Mouse (Mus musculus): ENCODE measurements around the gene Ropn1l. TPM values are rescaled to one million over a fixed set of nuclear protein-coding genes. Genes with fewer than 3 reads are reported as not detected.

Ropn1l gene
- polyA plus RNA-seq, 1 experiment from 2014 or later = 1.4 TPM

DNA sequence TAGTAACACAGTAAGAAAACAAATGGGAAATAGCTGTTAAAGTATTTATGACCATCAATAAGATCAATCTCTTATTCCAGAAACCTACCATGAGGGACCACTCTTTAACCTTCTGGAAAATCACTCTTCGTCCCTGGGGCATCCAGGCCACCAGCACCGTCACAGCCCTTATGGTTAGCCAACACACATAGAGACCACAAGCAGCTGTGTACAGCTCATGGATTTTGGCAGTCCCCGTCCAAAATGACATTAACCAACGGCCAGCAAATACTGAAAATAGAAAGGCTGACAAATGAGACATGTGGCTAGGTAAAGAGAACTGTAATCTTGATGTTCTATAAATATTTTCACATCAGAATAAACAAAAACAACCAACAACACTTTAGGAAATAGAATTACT, 18.0 kb upstream of the Ropn1l start:
- no peaks in the 10 kb centered on the region for H3K4me1 ChIP-seq (ENCODE audit: control insufficient read depth, insufficient read depth, low read length)
- 91% methylated on average over 4 of the region's 4 CpGs for WGBS
- H3K9ac ChIP-seq (replicated peaks; ENCODE audit: low read length) = no peak overlapping the region
- no peaks in the 10 kb centered on the region for H3K27me3 ChIP-seq (ENCODE audit: control insufficient read depth, insufficient read depth, low read length)
- DNase-seq = no peak
- no peak overlapping the region for H3K4me3 ChIP-seq (replicated peaks; ENCODE audit: low read depth, low read length)
- H3K27ac ChIP-seq (replicated peaks; ENCODE audit: low read depth, low read length) = no peak overlapping the region
- peaks cover 63% of the 10 kb centered on the region for H3K36me3 ChIP-seq (ENCODE audit: control insufficient read depth, insufficient read depth, low read length)
- ATAC-seq (ENCODE audit: low FRiP score, low TSS enrichment) = no peak
- H3K9me3 ChIP-seq (ENCODE audit: control insufficient read depth, low read length) = no peaks in the 10 kb centered on the region
- H3K4me2 ChIP-seq (ENCODE audit: low read length) = no peak overlapping the region

DNA sequence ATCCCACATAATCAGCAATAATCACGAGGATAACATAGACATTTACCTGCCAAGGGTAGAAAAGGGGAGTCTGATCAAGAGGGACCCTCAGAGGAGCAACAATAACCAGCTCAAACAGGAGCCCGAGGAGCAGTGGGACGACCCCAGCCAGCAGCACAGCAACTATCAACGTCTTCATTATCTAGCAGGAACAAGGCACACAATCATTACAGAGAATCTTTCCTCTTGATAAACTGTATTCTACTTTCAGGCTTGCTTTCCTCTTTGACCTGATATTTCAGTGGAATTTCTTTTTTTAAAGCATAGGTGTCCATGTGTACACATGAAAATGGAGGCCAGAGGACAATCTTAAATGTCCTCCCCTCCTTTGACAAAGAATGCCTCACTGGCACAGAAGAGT, 16.0 kb upstream of the Ropn1l start:
- no peak overlapping the region for H3K4me2 ChIP-seq (ENCODE audit: low read length)
- H3K36me3 ChIP-seq (ENCODE audit: control insufficient read depth, insufficient read depth, low read length) = peaks cover 72% of the 10 kb centered on the region
- no peak overlapping the region for H3K9ac ChIP-seq (replicated peaks; ENCODE audit: low read length)
- H3K4me1 ChIP-seq (ENCODE audit: control insufficient read depth, insufficient read depth, low read length) = no peaks in the 10 kb centered on the region
- DNase-seq (no peak), ATAC-seq (ENCODE audit: low FRiP score, low TSS enrichment) (no peak)
- no peaks in the 10 kb centered on the region for H3K9me3 ChIP-seq (ENCODE audit: control insufficient read depth, low read length)
- WGBS = 77% methylated on average over 4 of the region's 4 CpGs
- H3K4me3 ChIP-seq (replicated peaks; ENCODE audit: low read depth, low read length) = no peak overlapping the region
- no peaks in the 10 kb centered on the region for H3K27me3 ChIP-seq (ENCODE audit: control insufficient read depth, insufficient read depth, low read length)
- no peak overlapping the region for H3K27ac ChIP-seq (replicated peaks; ENCODE audit: low read depth, low read length)

DNA sequence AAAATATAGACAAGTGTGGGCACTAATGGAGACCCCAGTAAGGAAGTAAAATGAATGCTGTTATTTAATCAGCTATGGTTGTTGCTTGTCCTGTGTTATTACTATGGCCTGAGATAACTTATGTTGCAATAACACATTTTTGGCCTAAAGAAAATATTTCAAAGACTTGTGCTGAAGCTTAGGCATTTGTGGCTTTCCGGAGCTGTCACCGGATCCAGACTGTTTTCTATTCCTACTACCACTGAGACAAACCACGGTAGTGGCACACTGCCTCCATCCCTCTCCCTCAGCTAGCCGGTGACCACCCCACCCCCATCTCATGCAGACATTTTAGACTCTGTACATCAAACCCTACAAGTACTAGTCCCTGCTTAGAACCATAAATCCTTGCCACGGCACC, 15.3 kb upstream of the Ropn1l start:
- no peaks in the 10 kb centered on the region for H3K4me1 ChIP-seq (ENCODE audit: control insufficient read depth, insufficient read depth, low read length)
- peaks cover 73% of the 10 kb centered on the region for H3K36me3 ChIP-seq (ENCODE audit: control insufficient read depth, insufficient read depth, low read length)

DNA sequence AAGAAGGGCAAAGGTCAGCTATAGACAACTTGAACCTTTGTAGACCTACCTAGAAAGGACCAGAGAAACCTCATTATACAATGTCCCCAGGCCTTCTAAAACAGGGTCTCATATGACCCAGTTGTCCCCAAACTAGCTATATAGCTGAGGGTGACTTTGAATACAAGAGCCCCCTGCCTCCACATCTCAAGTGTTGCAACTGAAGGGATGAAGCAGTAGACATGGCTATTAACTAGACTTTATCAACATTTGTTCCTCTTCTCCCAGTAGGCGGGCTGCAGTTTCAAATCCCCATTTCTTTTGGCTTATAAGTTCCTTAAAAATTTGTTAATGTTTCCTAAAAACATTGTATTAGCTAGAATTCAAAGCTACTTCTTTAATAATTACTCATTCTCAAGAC, 13.2 kb upstream of the Ropn1l start:
- no peak overlapping the region for H3K9ac ChIP-seq (replicated peaks; ENCODE audit: low read length)
- DNase-seq = no peak
- H3K27ac ChIP-seq (replicated peaks; ENCODE audit: low read depth, low read length) = no peak overlapping the region
- no peaks in the 10 kb centered on the region for H3K9me3 ChIP-seq (ENCODE audit: control insufficient read depth, low read length)
- H3K36me3 ChIP-seq (ENCODE audit: control insufficient read depth, insufficient read depth, low read length) = peaks cover 85% of the 10 kb centered on the region
- H3K4me1 ChIP-seq (ENCODE audit: control insufficient read depth, insufficient read depth, low read length) = no peaks in the 10 kb centered on the region
- no peaks in the 10 kb centered on the region for H3K27me3 ChIP-seq (ENCODE audit: control insufficient read depth, insufficient read depth, low read length)
- no peak for ATAC-seq (ENCODE audit: low FRiP score, low TSS enrichment)
- 94% methylated on average over 1 of the region's 1 CpGs for WGBS
- H3K4me3 ChIP-seq (replicated peaks; ENCODE audit: low read depth, low read length) = no peak overlapping the region
- no peak overlapping the region for H3K4me2 ChIP-seq (ENCODE audit: low read length)

More for the DNA sequence above, 15.3 kb upstream of the Ropn1l start:
- WGBS = 94% methylated on average over 5 of the region's 5 CpGs
- no peak for ATAC-seq (ENCODE audit: low FRiP score, low TSS enrichment)
- H3K9ac ChIP-seq (replicated peaks; ENCODE audit: low read length) = no peak overlapping the region
- H3K9me3 ChIP-seq (ENCODE audit: control insufficient read depth, low read length) = no peaks in the 10 kb centered on the region
- no peak overlapping the region for H3K4me3 ChIP-seq (replicated peaks; ENCODE audit: low read depth, low read length)
- H3K4me2 ChIP-seq (ENCODE audit: low read length) = no peak overlapping the region
- H3K27ac ChIP-seq (replicated peaks; ENCODE audit: low read depth, low read length) = no peak overlapping the region
- no peaks in the 10 kb centered on the region for H3K27me3 ChIP-seq (ENCODE audit: control insufficient read depth, insufficient read depth, low read length)
- no peak for DNase-seq

DNA sequence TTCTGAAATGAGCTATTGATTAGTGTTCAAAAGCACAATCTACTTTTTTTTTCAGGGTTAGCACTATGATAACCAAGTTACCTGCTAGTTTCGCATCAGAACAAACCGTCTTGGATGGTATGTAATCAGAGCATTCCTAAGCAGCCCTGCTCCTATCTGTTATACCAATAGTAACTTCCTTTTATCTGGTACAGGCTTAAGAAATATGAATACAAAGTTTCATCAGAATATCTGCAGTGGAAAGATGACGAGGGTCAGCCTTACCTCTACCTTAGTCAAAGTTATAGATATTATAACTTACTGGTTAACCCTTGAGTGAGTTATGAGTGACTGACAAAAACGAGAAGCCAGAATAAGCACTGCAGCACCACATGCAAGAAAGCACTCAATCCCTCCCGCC, 12.8 kb upstream of the Ropn1l start:
- 91% methylated on average over 5 of the region's 5 CpGs for WGBS
- Histone ChIP-seq H3K9me3 (ENCODE audit: control insufficient read depth, low read length) (no peaks in the 10 kb centered on the region), H3K27me3 (ENCODE audit: control insufficient read depth, insufficient read depth, low read length) (no peaks in the 10 kb centered on the region), H3K4me1 (ENCODE audit: control insufficient read depth, insufficient read depth, low read length) (no peaks in the 10 kb centered on the region), H3K9ac (replicated peaks; ENCODE audit: low read length) (no peak overlapping the region), H3K36me3 (ENCODE audit: control insufficient read depth, insufficient read depth, low read length) (peaks cover 90% of the 10 kb centered on the region), H3K4me2 (ENCODE audit: low read length) (no peak overlapping the region), H3K4me3 (replicated peaks; ENCODE audit: low read depth, low read length) (no peak overlapping the region), H3K27ac (replicated peaks; ENCODE audit: low read depth, low read length) (no peak overlapping the region)
- ATAC-seq (ENCODE audit: low FRiP score, low TSS enrichment) (no peak), DNase-seq (no peak)

DNA sequence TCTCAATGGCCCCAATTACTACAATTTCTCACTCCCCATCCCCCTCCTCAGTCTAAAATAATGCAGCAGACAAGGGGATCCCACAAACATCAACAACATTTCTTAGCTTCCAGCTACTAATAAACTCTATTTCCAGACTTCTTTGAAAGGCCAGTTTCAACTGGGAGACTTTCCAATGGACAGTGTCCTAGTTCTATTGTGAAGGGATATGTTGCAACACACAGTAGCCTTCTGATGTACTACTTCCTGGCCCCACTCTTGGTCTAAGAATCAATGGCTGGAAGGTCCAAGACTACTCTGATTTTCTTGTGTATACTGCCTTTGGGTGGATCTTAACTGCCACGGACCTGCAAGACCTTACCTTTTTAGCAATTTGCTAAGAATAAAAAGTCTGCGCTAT, 12.3 kb upstream of the Ropn1l start:
- no peak for ATAC-seq (ENCODE audit: low FRiP score, low TSS enrichment)
- no peak overlapping the region for H3K4me3 ChIP-seq (replicated peaks; ENCODE audit: low read depth, low read length)

DNA sequence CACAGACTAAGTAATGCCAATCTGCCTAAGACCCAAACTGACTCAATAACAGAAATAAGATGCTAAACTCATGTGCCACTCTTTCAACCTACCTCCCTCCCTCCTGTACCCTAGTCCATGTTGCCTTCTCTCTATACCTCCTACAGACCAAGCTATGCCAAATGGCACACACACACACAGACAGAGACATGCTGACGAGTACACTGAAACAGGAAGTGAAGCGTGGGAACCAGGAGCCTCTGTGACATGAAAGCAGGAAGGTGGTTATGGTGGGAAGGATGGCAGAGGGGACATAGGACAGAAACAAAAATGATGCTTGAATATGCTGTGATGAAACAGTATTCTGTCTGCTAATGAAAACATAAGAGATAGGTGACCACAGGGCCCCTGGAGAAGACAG, 7.0 kb upstream of the Ropn1l start:
- no peaks in the 10 kb centered on the region for H3K27me3 ChIP-seq (ENCODE audit: control insufficient read depth, insufficient read depth, low read length)
- no peak overlapping the region for H3K4me3 ChIP-seq (replicated peaks; ENCODE audit: low read depth, low read length)
- no peak overlapping the region for H3K27ac ChIP-seq (replicated peaks; ENCODE audit: low read depth, low read length)
- DNase-seq (no peak), ATAC-seq (ENCODE audit: low FRiP score, low TSS enrichment) (no peak)
- H3K4me1 ChIP-seq (ENCODE audit: control insufficient read depth, insufficient read depth, low read length) = no peaks in the 10 kb centered on the region
- no peak overlapping the region for H3K9ac ChIP-seq (replicated peaks; ENCODE audit: low read length)
- H3K4me2 ChIP-seq (ENCODE audit: low read length) = no peak overlapping the region
- H3K9me3 ChIP-seq (ENCODE audit: control insufficient read depth, low read length) = no peaks in the 10 kb centered on the region
- 88% methylated on average over 2 of the region's 2 CpGs for WGBS
- H3K36me3 ChIP-seq (ENCODE audit: control insufficient read depth, insufficient read depth, low read length) = peaks cover 85% of the 10 kb centered on the region

More for the DNA sequence above, 12.3 kb upstream of the Ropn1l start:
- Histone ChIP-seq H3K9ac (replicated peaks; ENCODE audit: low read length) (no peak overlapping the region), H3K4me1 (ENCODE audit: control insufficient read depth, insufficient read depth, low read length) (no peaks in the 10 kb centered on the region), H3K36me3 (ENCODE audit: control insufficient read depth, insufficient read depth, low read length) (peaks cover 90% of the 10 kb centered on the region), H3K4me2 (ENCODE audit: low read length) (no peak overlapping the region), H3K27ac (replicated peaks; ENCODE audit: low read depth, low read length) (no peak overlapping the region), H3K9me3 (ENCODE audit: control insufficient read depth, low read length) (no peaks in the 10 kb centered on the region), H3K27me3 (ENCODE audit: control insufficient read depth, insufficient read depth, low read length) (no peaks in the 10 kb centered on the region)
- no peak for DNase-seq
- over 99% methylated on average over 2 of the region's 2 CpGs for WGBS

DNA sequence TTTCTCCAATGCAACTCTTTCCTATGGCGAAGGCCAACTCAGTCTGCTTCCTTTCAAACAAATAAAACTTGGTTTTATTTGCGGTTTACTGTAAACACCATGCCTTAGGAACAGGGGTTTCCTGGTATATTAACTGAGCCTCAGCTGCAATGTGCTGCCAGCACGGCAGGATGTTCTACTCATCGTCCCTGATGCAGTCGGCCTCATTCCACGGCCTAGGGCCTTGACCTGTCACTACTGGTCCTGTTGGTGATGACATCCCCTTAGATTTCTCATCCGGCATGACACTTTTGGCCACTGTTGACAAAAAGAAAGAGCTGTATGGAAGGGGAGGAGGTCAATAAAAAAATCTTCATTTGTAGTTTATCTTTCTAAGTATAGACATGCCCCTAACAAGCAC, 4.5 kb upstream of the Ropn1l start:
- Histone ChIP-seq H3K9ac (replicated peaks; ENCODE audit: low read length) (no peak overlapping the region), H3K9me3 (ENCODE audit: control insufficient read depth, low read length) (no peaks in the 10 kb centered on the region), H3K27me3 (ENCODE audit: control insufficient read depth, insufficient read depth, low read length) (no peaks in the 10 kb centered on the region), H3K36me3 (ENCODE audit: control insufficient read depth, insufficient read depth, low read length) (peaks cover 60% of the 10 kb centered on the region), H3K4me2 (ENCODE audit: low read length) (no peak overlapping the region), H3K4me1 (ENCODE audit: control insufficient read depth, insufficient read depth, low read length) (0 out of 2 replicates have a peak, but pooled peaks cover 2% of the 10 kb centered on the region), H3K27ac (replicated peaks; ENCODE audit: low read depth, low read length) (no peak overlapping the region), H3K4me3 (replicated peaks; ENCODE audit: low read depth, low read length) (no peak overlapping the region)
- DNase-seq (no peak), ATAC-seq (ENCODE audit: low FRiP score, low TSS enrichment) (no peak)
- WGBS = 91% methylated on average over 7 of the region's 7 CpGs

DNA sequence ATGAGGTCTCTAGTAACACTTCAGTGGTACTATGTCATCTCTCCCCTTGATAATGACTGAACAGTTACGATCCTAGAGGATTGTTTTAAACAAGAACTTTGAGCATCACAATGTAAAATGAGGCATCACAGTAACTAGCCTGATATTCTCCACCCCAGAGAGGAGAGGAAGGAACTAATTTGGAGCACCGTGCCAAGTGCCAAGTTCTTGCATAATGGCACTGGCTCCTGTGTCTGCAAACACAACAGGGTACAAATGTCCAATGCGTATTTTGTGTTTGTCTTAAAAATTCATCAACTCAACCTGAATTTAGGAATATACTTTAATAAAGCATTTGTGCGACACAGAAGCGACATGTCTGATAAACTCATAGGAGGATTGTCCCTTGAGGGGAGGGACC, 2.8 kb upstream of the Ropn1l start:
- no peak overlapping the region for H3K27ac ChIP-seq (replicated peaks; ENCODE audit: low read depth, low read length)
- H3K36me3 ChIP-seq (ENCODE audit: control insufficient read depth, insufficient read depth, low read length) = peaks cover 43% of the 10 kb centered on the region
- H3K4me3 ChIP-seq (replicated peaks; ENCODE audit: low read depth, low read length) = no peak overlapping the region
- H3K4me1 ChIP-seq (ENCODE audit: control insufficient read depth, insufficient read depth, low read length) = 0 out of 2 replicates have a peak, but pooled peaks cover 2% of the 10 kb centered on the region
- DNase-seq = no peak
- no peak for ATAC-seq (ENCODE audit: low FRiP score, low TSS enrichment)
- 92% methylated on average over 5 of the region's 5 CpGs for WGBS
- H3K9me3 ChIP-seq (ENCODE audit: control insufficient read depth, low read length) = no peaks in the 10 kb centered on the region
- no peak overlapping the region for H3K9ac ChIP-seq (replicated peaks; ENCODE audit: low read length)
- no peaks in the 10 kb centered on the region for H3K27me3 ChIP-seq (ENCODE audit: control insufficient read depth, insufficient read depth, low read length)
- no peak overlapping the region for H3K4me2 ChIP-seq (ENCODE audit: low read length)
